Mouse (Mus musculus) thymus, postnatal 4 days (tissue): ENCODE results near the gene Prkab1.

ENCODE experiments used
- DNase-seq: peaks from one replicate; pipeline ENCODE4 v3.0.0; 2021

Gene Prkab1

GRCm38 (mm10) chr5:116017391-116017790, 6.9 kb downstream of the Prkab1 start:
- DNase-seq: no peak

DNA sequence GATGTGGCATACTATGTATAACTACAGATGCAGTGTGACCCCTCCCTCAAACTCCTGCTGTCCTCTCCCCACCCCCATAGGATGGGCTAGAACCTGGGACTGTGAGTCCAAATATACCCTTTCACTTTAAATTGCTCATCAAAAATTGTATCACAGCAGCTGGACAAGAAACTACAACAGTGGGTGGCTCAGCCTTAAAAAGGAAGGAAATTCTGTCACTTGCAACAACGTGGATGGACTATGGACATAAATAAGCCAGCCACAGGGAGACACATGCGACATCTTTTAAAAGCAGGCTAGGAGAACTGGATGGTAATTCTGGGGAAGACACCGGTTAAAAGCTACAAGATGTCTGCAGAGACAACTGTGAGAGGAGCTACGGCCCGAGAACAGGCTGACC, 7.8 kb downstream of the Prkab1 start:
- no peak for DNase-seq

- no peak for DNase-seq
Measured at GRCm38 (mm10) chr5:116014237-116014636, 10.1 kb downstream of the Prkab1 start.

DNA sequence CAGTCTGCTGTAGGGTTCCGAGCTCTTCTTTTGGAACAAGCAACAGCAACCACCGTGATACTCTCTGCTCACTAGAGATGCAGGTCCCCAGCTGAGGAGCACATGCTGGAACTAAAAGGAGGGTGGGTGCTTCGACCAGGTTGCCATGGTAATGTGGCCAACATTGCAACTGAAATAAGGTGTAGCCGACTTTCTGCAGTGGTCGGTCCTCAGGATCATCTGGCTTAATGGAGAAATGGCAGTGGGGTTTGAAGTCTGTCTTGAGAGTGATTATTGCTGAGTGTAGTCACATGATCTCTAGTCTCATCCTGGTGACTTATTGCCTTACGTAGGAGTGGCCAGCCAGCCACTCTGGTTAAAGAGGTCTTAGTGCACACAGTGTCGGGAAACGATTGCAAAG, 10.5 kb downstream of the Prkab1 start:
- no peak for DNase-seq

GRCm38 (mm10) chr5:116012503-116012902, 11.8 kb downstream of the Prkab1 start:
- no peak for DNase-seq

- no peak for DNase-seq
Measured at GRCm38 (mm10) chr5:116011700-116012099, 12.6 kb downstream of the Prkab1 start.

DNA sequence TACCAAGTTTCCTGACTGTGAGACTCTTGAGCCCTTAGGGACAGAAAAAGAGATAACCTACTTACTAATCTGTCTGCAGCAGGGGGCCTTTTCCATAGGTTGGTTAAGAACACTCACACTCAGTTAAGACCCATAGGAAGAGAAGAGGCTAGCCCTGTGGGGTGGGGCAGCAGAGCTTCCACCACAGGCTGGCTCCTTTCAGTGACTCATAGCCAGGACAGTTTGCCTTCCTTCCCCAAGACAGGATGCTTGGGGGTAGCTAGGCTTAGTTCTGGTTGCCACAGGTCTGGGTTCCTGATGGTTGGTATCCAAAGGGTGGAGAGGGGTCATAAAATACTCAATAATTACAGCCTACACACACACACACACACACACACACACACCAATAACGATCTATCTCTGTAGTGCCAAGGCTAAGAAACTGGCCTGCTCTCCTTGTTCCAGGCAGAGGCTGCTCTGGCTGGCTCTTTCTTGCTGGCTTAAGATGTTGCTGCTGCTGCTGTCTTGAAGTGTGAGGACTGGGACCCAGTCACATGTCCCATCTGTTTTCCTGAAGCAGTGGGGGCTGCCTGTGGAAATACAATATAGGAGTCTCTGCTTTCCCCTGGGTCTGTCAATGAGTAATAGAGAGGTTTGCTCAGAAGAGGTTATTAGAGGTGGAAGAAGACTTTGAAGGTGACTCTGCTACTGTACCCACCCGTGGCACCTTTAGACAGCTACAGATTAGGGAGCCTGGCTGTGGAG, 14.3 kb downstream of the Prkab1 start:
- no peak for DNase-seq

GRCm38 (mm10) chr5:116009091-116009851, 15.0 kb downstream of the Prkab1 start:
- DNase-seq: no peak

DNA sequence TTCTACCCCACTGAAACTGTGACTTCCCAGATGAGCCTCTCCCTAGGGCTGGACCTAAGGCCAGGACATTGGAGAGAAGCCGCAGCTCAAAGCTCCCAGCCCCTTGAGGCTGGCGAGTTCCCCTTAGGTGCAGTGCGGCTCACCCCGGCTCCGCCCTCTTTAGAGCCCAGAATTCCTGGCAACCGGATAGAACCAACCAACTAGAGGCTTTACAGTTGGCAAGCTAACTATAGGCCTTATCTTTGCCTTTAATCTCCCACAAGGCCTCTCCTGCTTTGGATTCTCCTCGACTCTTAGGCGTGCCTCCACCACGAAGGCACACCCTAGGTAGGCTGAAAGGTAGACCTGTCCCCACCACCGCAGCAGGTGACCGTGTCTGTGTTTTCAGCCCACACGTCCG, 16.6 kb downstream of the Prkab1 start:
- no peak for DNase-seq

- peak; percentile 51 for DNase-seq
Measured at GRCm38 (mm10) chr5:116006324-116007099, 17.8 kb downstream of the Prkab1 start.

DNA sequence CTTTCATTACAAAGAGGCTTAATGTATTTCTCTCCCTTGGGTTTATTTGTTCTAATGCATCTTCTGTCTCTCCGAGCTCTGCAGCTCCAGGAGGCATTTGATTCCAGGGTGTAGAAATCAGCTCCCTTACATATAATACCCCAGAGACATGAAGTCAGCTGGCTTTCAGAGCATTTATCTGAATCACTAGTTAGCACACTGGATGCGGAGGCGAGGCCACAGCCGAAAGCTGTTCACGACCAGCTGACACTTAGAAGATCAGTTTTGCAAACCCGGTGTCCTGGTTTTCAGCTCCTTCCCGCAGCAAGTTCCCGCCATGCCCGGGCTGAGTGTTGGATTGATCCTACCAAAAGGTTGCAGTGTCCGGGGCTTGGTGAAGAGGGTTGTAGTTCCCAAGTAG, 20.0 kb downstream of the Prkab1 start:
- DNase-seq: no peak

DNA sequence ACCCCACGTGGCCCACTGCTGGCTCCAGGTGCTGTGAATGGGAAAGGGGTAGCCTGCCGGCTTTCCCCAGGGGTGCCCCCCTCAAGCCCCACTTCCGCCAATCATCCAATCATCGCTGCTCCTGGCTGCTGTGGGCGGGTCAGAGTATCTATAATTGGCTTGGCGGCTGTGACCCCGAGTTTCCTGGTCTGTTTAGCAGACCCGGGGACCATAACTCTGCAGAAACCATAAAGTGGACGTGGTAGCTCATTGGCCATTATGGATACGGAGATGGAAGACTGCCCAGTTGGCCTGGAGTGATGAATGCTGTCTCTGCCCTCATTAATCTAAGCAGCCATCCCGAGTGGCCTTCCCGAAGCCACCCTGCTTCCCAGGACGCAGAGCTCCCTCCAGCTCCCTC, 20.5 kb downstream of the Prkab1 start:
- no peak for DNase-seq

GRCm38 (mm10) chr5:116003154-116003553, 21.2 kb downstream of the Prkab1 start:
- DNase-seq: no peak

DNA sequence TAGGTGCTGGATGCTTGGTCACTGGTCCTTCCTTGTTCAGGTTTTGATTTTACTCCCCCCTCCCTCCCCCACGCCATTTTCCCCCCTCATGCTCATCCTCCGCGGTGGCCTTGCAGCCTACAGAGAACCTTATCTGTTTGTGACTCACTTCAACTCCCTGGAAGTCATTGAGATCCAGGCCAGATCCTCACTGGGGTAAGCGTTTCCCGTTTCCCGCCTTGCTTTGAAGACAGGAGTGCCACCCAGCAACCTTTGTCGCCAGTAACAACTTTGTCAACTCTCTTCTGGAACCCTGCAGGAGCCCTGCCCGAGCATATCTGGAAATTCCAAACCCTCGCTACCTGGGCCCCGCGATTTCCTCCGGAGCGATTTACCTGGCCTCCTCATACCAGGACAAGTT, 26.9 kb downstream of the Prkab1 start:
- DNase-seq: no peak

GRCm38 (mm10) chr5:115994101-115994500, 30.2 kb downstream of the Prkab1 start:
- DNase-seq: no peak

DNA sequence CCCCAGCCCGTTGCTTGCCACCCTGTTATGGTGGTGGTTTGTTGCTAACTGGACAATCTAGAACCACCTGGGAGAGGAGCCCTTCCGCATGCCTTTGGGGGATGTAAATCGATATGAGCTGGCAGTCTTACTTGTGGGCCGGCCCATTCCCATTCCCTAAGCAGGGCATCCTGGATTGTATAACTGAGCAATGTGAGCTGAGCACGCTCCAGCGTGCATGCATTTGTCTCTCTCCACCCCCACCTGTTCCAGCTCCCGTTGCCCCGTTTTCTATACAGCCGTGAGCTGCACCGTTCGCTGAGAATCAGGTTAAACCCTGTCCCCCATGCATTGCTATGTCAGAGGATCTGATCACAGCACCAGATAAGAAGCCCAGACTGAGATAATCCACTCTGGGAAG, 32.6 kb downstream of the Prkab1 start:
- no peak for DNase-seq

- no peak for DNase-seq
Measured at GRCm38 (mm10) chr5:115987284-115987683, 37.0 kb downstream of the Prkab1 start.

- DNase-seq: no peak
Measured at GRCm38 (mm10) chr5:115985101-115985500, 39.2 kb downstream of the Prkab1 start.

- no peak for DNase-seq
Measured at GRCm38 (mm10) chr5:115984392-115984791, 39.9 kb downstream of the Prkab1 start.

DNA sequence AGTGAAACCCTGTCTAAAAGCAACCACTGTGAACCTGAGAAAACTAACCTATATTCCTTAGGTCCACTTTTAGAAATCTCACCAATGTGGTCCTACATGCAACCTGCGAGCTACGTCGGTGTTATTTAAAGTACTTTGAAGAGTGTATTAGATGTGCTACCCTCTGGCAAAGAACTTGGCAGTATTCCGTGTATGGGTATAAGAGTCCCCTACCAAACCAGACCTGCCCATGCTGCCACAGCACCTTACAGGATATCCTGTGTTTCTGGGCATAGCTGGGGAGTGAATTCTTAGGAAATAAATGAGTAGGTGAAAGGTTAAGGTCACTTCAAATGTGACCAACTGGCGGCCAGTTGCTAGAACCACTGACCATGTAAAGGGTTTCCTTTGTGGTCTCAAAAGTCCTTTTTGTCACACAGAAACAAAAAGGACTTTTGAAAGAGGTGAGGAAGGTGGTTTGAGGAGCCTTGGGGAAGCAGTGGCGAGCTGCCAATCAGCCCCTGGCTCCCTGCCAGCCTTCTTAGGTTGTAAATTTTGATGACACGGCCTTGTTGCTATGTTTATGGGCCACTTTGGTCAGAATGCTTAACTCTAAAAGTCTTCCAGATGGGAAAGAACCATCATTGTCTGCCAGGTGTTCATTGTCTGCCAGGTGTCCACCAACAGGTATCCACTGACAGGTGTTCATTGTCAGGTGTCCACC, 41.5 kb downstream of the Prkab1 start:
- DNase-seq: no peak

DNA sequence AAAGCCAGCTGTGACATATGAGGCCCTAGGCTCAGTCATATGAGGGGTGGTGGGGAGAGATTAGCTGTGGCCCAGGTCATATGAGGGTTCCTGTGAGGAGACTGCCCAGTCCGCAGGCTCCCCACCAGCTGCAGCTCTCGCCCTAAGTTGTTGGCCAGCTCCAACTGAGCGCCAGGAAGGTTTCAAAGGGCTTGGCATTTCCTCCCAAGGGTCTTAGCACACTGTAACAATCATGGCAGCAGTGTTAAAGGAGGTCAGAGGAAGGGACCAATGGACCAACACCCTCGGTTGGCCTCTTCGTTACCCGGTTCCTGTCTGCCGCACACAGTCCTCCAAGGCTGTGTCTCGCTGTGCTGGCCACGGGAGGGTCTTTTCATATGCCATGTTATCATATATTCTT, 43.8 kb downstream of the Prkab1 start:
- no peak for DNase-seq

- DNase-seq: peak; percentile 49
Measured at GRCm38 (mm10) chr5:115979134-115979696, 45.1 kb downstream of the Prkab1 start.

DNA sequence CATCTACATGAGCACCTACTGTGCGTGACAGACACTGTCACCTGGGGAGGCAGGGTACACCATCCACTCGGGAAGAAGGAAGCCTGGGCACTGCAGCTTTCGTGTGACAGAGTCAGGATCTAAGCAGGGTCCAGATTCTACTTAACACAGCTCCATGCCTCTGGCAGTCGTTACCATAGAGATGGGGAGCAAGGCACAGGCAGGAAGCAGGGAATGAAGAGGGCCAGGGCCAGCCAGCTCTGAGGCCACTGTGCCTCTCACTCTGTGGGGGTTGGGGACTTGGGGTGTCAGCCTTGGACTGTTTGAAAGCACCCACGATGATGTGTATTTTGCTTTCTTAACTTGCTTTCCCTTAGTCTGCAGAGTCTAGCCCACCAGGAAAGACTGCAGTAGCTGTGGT, 46.1 kb downstream of the Prkab1 start:
- DNase-seq: no peak
